In the genomic region with DNA sequence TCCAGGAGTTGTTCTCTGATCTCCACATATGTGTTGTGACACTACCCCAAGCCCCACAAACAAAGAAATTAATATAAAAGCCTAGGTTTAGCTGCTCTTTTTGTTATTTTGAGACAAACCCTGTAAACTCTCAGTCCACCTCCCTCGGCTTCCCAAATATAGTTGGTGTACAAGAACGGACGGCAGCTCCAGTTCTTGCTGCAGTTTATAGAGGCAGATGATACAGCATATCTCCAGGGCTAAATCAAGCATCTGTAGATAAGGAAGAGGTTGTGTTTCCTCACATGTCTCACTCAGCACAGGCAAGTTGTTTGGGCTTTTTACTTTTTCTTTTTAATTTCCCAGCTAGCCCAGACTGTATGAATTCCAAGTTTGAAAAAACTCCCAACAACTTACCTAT, we compare ENCODE assay signal across 13 mouse cellular contexts.
"Had no signal": no experiment of that assay in that cellular context is flagged by ENCODE, and none has a peak within 500 bp of the region (broad histone marks: within the 10 kb centered on the region; RNA-seq: fewer than 3 reads in every experiment).

No protein-coding gene starts in this region.

- H3K27ac ChIP-seq: limb, embryonic 15.5 days; liver, embryonic 14.5 days; midbrain, embryonic 12.5 days; neural tube, embryonic 13.5 days had no signal

- H3K9ac ChIP-seq: limb, embryonic 15.5 days; liver, embryonic 14.5 days; midbrain, embryonic 12.5 days; neural tube, embryonic 13.5 days had no signal

- H3K4me2 ChIP-seq: limb, embryonic 15.5 days; midbrain, embryonic 12.5 days; neural tube, embryonic 13.5 days had no signal

- H3K9me3 ChIP-seq: limb, embryonic 15.5 days; midbrain, embryonic 12.5 days; neural tube, embryonic 13.5 days had no signal

- H3K36me3 ChIP-seq: neural tube, embryonic 13.5 days had no signal

- H3K27me3 ChIP-seq: limb, embryonic 15.5 days; midbrain, embryonic 12.5 days; neural tube, embryonic 13.5 days had no signal

- H3K4me3 ChIP-seq: limb, embryonic 15.5 days; midbrain, embryonic 12.5 days; neural tube, embryonic 13.5 days had no signal

- DNase-seq: kidney, postnatal 10 days; kidney, postnatal 4 days; lung, adult 18-20 months; retina, postnatal 1 day; right cerebral cortex, postnatal 4 days; spleen, adult 18-20 months; thymus, adult 18-20 months; thymus, postnatal 14 days had no signal

- ATAC-seq: midbrain, embryonic 16.5 days had no signal
